Mouse (Mus musculus) cerebellum, adult 8-10 months (tissue): ENCODE measurements at regions not wholly inside any gene's neighbourhood (a gene's known extent, or its start where the extent isn't known, plus 50 kb on each side); places are given as distances from the start of the nearest gene placed in this dataset.

Experiments
- DNase-seq: peaks from one replicate; pipeline ENCODE4 v3.0.0; 2022

DNA sequence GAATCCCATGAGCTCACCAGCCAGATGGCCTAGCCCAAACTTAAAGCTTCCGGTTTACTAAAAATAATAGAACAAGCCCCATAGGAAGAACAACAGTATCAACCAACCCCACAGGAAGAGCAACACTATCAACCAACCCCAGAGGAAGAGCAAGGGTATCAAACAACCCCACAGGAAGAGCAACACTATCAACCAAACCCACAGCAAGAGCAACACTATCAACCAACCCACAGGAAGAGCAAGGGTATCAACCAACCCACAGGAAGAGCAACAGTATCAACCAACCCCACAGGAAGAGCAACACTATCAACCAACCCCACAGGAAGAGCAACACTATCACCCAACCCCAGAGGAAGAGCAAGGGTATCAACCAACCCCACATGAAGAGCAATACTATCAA, 59.0 kb upstream of the 1700016C15Rik start:
- no peak for DNase-seq

DNA sequence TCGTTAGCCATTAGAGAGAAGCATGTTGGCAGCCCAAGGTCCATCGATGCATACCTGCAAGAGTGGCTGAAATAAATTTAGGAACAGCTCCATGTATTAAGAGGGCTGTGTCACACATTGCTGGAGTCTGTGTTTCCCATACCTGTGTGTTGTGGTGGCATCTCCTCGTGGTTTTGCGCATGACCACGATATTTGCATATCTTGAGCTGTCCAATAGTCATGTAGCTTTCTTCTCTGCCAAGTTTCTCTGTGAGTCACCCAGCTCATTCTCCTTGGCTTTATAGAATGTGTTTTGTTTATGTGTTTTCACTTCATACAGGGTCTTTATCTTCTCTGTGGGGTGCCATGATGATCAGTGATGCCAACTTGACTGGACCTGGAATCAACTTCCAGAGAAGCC, 53.0 kb upstream of the 1700016C15Rik start:
- no peak for DNase-seq

DNA sequence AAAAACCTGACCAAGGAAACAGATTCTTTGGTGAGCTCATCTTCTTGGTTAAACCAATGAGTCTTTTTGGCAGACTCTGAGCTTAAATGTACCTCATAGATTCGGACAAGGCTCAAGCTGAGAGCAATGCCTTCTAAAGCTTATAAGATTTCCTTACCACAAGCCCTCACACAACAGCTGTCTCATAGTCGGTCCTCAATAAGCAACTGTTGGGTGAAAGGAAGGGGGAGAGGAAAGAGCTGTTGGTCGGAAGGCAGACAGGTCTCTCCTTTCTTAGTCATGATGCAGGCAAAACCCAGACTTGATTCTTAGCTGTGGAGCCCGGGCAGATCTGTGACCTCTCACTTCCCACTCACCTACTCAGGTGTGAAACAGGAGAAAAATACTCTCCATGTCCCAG, 50.8 kb upstream of the 1700016C15Rik start:
- no peak for DNase-seq
